Mouse (Mus musculus) forebrain, embryonic 14.5 days (tissue): ENCODE data around the gene Ndrg3. TPM values are rescaled to one million over a fixed set of nuclear protein-coding genes. Genes with fewer than 3 reads are reported as not detected.

ENCODE experiments used
- ATAC-seq: fragments of 200-750 bp; cut with Nextera tagmentation; 2 replicates; pipeline ENCODE4 v1.8.0; 2017; ENCODE audit warnings: mild to moderate bottlenecking, moderate library complexity
- DNase-seq: peaks from one replicate; pipeline ENCODE4 v3.0.0-alpha.2; 2015; ENCODE audit warnings: low spot score
- H3K27ac ChIP-seq: fragments of 300-500 bp; sonication (generic); 2 replicates; pipeline ENCODE4 v1.5.1; 2014; ENCODE audit warnings: low read depth, mild to moderate bottlenecking, control low read depth, low read length, moderate library complexity
- H3K27me3 ChIP-seq: fragments of 300-500 bp; sonication (generic); replicated peaks from 2 replicates; pipeline ENCODE4 v1.6.1; 2014; ENCODE audit warnings: low read length, control low read depth, mixed read lengths; ENCODE audit not compliant: control insufficient read depth, insufficient read depth
- H3K36me3 ChIP-seq: fragments of 300-500 bp; sonication (generic); 2 replicates; pipeline ENCODE4 v1.6.1; 2014; ENCODE audit warnings: low read length, control low read depth; ENCODE audit not compliant: control insufficient read depth, insufficient read depth
- H3K4me1 ChIP-seq: fragments of 300-500 bp; sonication (generic); 2 replicates; pipeline ENCODE4 v1.6.1; 2014; ENCODE audit warnings: antibody characterized with exemption, low read length, control low read depth; ENCODE audit not compliant: control insufficient read depth, insufficient read depth
- H3K4me2 ChIP-seq: fragments of 300-500 bp; sonication (generic); 2 replicates; pipeline ENCODE4 v1.6.1; 2014; ENCODE audit warnings: mild to moderate bottlenecking, control low read depth, low read length
- H3K4me3 ChIP-seq: fragments of 300-500 bp; sonication (generic); 2 replicates; pipeline ENCODE4 v1.5.1; 2014; ENCODE audit warnings: low read depth, low read length, control low read depth
- H3K9ac ChIP-seq: fragments of 300-500 bp; sonication (generic); 2 replicates; pipeline ENCODE4 v1.6.1; 2014; ENCODE audit warnings: mild to moderate bottlenecking, low read length, control low read depth, moderate library complexity
- H3K9me3 ChIP-seq: fragments of 300-500 bp; sonication (generic); replicated peaks from 2 replicates; pipeline ENCODE4 v1.6.1; 2016; ENCODE audit warnings: low read length, control low read depth, mixed read lengths; ENCODE audit not compliant: control insufficient read depth
- WGBS: fragments of 180-500 bp; shearing (Covaris S2); extraction: QIAGEN DNeasy Blood & Tissue Kit; methylation state at CpG from one replicate; pipeline ENCODE4 v1.1.7; 2014; 5-methylcytosine and 5-hydroxymethylcytosine counted together
- polyA plus RNA-seq: library from polyadenylated mRNA; unstranded; fragments of >200 nt; fragmentation: Nextera tagmentation; extraction: Ambion mirVana; gene quantifications from 2 replicates; pipeline ENCODE4 v1.2.1, GENCODE M21; 2014

Ndrg3 gene
- polyA plus RNA-seq, 1 experiment from 2014 or later: 93.6 TPM

DNA sequence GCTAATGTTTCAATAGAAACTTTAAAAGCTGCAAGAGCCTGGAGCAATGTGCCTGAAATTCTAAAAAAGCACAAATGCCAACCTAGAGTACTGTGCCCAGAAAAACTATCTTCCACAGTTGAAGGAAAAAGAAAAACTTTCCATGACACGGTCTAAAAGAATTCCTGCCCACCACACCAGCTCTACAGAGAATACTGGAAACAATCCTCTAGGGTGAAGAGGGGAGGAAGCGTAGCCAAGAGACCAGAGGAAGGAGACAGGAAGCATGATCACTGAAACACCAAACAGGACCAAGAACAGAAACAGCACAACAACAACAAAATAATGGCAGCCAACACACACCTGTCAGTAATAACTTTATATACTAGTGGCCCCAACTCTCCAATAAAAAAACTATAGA lies 11.8 kb downstream of the Ndrg3 start:
- 92% methylated on average over 2 of the region's 2 CpGs for WGBS
- no peak for ATAC-seq
- H3K4me1 ChIP-seq: no peaks in the 10 kb centered on the region
- no peaks in the 10 kb centered on the region for H3K27me3 ChIP-seq
- H3K27ac ChIP-seq: no peak overlapping the region
- no peak overlapping the region for H3K4me3 ChIP-seq
- no peak overlapping the region for H3K9ac ChIP-seq
- H3K36me3 ChIP-seq: no peaks in the 10 kb centered on the region
- H3K4me2 ChIP-seq: no peak overlapping the region
- DNase-seq: no peak
- H3K9me3 ChIP-seq: no peaks in the 10 kb centered on the region

DNA sequence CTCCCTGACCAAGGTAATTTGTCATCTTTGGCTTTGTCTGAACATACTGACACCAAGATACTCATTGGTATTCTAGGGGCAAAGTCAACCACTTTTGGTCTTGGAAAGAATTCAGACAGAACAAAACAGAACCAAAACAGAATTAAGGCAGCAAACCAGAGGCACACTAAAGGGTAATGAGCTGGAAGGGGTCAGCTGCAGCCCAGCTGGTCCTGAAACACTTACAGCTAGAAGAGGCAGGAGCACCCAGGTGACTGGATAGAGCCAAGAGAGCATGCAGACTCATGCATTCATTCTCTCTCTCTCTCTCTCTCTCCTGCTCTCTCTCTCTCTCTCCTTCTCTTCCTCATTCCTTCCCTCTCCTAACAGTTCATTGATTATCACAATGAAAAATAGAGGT lies 15.1 kb downstream of the Ndrg3 start:
- H3K4me3 ChIP-seq: no peak overlapping the region
- H3K4me1 ChIP-seq: no peaks in the 10 kb centered on the region
- no peaks in the 10 kb centered on the region for H3K36me3 ChIP-seq
- no peaks in the 10 kb centered on the region for H3K9me3 ChIP-seq
- ATAC-seq: no peak
- DNase-seq: peak; percentile 23
- H3K27ac ChIP-seq: no peak overlapping the region
- H3K9ac ChIP-seq: no peak overlapping the region
- no peaks in the 10 kb centered on the region for H3K27me3 ChIP-seq
- H3K4me2 ChIP-seq: no peak overlapping the region

DNA sequence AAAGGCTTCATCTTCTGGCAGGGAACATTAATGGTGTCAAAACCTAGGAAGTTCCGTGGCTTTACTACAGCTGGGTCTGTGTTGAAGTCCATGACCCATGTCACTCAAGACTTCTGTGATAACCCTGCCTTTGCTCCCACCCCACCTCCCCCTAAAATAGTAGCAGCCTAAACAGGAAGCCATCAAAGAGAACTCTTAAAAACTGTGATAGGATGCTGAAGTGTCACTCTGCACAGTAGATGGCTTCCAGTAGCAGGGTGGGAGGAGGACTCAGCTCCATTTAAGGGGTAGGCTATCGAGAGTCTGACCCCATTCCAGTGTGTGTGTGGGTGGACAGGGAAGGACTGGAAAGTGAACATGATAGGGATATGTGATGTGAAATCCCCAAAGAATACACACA lies 16.9 kb downstream of the Ndrg3 start:
- DNase-seq (no peak), ATAC-seq (no peak)
- Histone ChIP-seq H3K36me3 (no peaks in the 10 kb centered on the region), H3K27ac (no peak overlapping the region), H3K27me3 (no peaks in the 10 kb centered on the region), H3K9ac (no peak overlapping the region), H3K4me2 (no peak overlapping the region), H3K4me1 (no peaks in the 10 kb centered on the region), H3K9me3 (no peaks in the 10 kb centered on the region), H3K4me3 (no peak overlapping the region)
- 80% methylated on average over 2 of the region's 2 CpGs for WGBS

DNA sequence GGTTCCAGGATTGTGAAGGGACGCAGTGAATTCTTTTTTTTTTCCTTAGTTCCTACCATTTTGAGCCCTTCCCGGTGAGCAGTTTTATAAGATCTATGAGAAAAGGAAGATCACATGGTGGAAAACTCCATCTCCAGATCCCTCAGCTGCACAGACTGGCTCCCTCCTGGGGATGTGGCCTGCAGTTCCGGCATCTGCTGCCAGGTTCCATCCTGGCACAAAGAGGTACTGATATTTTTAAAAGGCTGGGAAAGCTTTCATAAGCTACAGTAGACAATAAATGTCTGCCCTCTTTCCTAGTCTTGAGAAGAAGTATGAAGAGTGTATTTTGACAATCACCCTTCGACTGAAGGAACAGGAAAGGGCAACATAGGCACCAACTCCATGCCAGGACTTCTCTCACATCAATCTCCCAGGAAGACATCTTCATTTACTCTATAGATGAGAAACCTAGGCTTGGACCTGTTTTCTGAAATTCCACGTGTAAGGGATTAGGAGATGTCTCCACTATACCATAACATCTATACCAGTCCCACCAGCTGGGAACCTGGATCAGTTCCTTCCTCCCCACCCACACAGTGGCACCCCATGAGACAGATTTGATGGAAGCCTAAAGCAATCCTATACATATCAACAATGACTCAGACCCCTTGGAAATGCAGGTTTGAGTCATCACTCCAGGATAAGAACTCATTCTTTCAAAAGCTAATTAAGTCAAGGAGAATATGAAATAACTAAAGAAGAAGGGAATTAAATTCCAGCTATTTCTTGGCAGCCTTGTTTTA lies 18.3 kb downstream of the Ndrg3 start:
- Histone ChIP-seq H3K36me3 (peaks cover under 1% of the 10 kb centered on the region; the same call in 1 of the 2 replicates), H3K9ac (no peak overlapping the region), H3K27ac (no peak overlapping the region), H3K27me3 (no peaks in the 10 kb centered on the region), H3K9me3 (no peaks in the 10 kb centered on the region), H3K4me1 (no peaks in the 10 kb centered on the region), H3K4me2 (no peak overlapping the region), H3K4me3 (no peak overlapping the region)
- no peak for DNase-seq
- WGBS: 87% methylated on average over 5 of the region's 5 CpGs
- ATAC-seq: no peak

DNA sequence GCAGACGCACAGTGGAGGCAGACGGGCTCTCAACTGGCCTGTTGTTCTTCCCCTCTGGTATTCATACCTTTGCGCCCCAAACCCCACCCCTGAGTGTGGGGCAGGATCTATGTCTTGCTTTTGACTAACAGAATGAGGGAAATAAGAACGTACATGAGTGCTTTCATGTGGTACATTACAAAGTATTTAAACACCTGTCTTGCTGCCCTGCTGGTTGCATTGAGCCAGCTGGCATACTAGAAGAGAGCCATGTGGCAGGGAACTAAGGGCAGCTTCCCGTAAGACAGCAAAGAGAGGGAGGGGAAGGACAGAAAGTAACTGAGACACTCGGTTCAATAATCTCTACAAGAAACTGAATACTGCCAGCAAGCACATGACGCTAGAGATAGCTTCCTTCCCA lies 21.6 kb downstream of the Ndrg3 start:
- no peaks in the 10 kb centered on the region for H3K4me1 ChIP-seq
- peaks cover 5% of the 10 kb centered on the region; the same call in 1 of the 2 replicates for H3K36me3 ChIP-seq
- no peak overlapping the region for H3K27ac ChIP-seq
- H3K4me3 ChIP-seq: no peak overlapping the region
- no peaks in the 10 kb centered on the region for H3K9me3 ChIP-seq
- no peaks in the 10 kb centered on the region for H3K27me3 ChIP-seq
- no peak for ATAC-seq
- no peak overlapping the region for H3K9ac ChIP-seq
- no peak for DNase-seq
- H3K4me2 ChIP-seq: no peak overlapping the region
- 80% methylated on average over 7 of the region's 7 CpGs for WGBS

DNA sequence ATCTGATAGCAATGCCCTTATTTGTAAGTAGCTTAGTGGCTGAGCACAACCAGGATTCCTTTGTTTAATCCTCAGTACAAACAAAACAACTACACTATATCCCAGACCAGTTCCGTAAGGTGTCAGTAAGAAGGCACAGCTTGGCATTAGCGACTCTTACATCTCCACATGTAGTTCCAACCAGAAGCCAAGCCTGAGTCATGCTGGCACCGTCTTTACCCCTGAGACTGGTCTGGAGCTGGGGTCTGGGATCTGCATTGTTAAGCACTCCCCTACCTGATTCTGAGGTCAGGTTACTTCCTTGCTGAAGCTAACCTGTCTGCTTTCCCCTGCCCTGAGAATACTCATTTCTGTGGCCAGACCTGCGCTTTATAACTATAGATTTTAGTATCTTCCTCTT lies 23.4 kb downstream of the Ndrg3 start:
- H3K9ac ChIP-seq: no peak overlapping the region
- H3K4me3 ChIP-seq: no peak overlapping the region
- DNase-seq: no peak
- H3K4me2 ChIP-seq: no peak overlapping the region
- no peaks in the 10 kb centered on the region for H3K27me3 ChIP-seq
- peaks cover 5% of the 10 kb centered on the region; the same call in 1 of the 2 replicates for H3K36me3 ChIP-seq
- 84% methylated on average over 4 of the region's 4 CpGs for WGBS
- no peaks in the 10 kb centered on the region for H3K4me1 ChIP-seq
- H3K27ac ChIP-seq: no peak overlapping the region
- no peaks in the 10 kb centered on the region for H3K9me3 ChIP-seq
- no peak for ATAC-seq

DNA sequence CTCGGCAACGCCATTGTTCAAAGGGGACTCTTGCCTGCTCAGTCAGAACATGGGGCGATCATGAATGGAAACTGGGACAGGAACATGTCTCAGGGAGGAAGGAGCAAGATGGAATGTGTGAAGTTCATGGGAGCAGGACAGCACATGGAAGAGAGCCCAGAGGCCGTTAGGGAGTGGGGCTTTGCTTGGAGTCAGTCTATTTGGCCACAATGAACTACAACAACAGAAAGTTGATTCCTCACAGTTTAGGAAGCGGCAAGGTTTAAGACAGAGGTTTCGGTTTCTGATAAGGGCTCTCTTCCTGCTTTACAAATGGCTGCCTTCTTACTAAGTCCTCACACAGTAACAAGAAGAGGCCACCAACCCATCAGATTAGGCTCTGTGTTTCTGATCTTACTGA lies 24.5 kb downstream of the Ndrg3 start:
- Histone ChIP-seq H3K36me3 (peaks cover 5% of the 10 kb centered on the region; the same call in 1 of the 2 replicates), H3K9ac (no peak overlapping the region), H3K27ac (no peak overlapping the region), H3K9me3 (no peaks in the 10 kb centered on the region), H3K4me1 (no peaks in the 10 kb centered on the region), H3K4me2 (no peak overlapping the region), H3K4me3 (no peak overlapping the region), H3K27me3 (no peaks in the 10 kb centered on the region)
- WGBS: 83% methylated on average over 6 of the region's 6 CpGs
- ATAC-seq (no peak), DNase-seq (no peak)

DNA sequence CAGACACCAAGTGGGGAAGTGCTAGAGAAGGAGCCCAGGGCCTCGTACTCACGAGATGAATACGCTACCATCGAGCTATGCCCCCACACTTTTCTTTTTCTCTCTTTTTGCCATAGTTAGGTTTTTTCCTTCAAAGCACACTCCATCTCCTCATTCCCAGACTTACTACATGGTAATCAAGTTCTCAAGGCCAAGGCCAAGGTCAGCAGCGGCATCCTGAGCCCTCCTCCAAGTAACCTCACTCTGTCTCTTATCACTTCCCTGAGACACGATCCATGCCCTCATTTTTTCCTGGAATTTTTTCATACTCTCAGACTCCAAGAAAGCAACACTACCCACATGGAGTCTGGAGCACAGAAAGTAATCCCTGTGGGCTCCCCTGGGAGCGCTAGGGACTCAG lies 28.0 kb downstream of the Ndrg3 start:
- no peak for ATAC-seq
- peaks cover 5% of the 10 kb centered on the region; the same call in 1 of the 2 replicates for H3K36me3 ChIP-seq
- H3K9ac ChIP-seq: no peak overlapping the region
- no peak overlapping the region for H3K4me3 ChIP-seq
- 96% methylated on average over 7 of the region's 7 CpGs for WGBS
- no peaks in the 10 kb centered on the region for H3K9me3 ChIP-seq
- no peaks in the 10 kb centered on the region for H3K4me1 ChIP-seq
- no peak overlapping the region for H3K27ac ChIP-seq
- no peaks in the 10 kb centered on the region for H3K27me3 ChIP-seq
- no peak for DNase-seq
- no peak overlapping the region for H3K4me2 ChIP-seq

DNA sequence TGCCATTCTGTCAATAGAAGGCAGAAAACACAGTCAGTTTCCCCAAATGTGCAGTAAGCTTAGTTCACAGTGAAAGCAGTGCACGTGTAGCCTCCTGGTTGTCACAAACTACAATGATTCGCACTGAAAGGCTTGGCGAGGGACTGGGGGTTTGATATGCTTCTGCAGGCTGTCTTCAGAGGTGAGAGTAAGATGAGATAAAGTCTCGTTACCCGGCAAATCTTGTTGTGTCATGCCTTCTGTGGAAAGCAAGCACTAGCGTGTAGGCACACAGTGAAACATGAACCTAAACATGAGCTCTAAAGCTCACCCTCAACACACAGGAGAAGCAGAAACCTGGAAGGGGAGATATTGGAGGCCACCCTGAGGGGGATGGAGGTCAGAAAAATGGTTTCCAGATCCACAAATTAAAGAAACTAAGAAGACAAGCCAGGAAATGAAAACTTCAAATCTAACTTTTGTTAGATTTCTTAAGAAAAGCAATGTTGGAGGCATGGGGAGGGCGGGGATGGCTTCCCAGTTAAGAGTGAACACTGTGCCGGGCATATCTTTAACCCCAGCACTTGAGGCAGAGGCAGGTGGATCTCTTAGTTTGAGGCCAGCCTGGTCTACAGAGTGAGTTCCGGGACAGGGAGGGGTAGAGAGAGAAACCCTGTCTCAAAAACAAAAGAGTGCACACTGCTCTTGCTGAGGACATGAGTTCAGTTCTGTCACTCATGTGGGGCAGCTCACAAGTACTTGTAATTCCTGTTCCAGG lies 33.2 kb downstream of the Ndrg3 start:
- H3K9ac ChIP-seq: no peak overlapping the region
- no peaks in the 10 kb centered on the region for H3K27me3 ChIP-seq
- H3K4me1 ChIP-seq: no peaks in the 10 kb centered on the region
- no peak for ATAC-seq
- H3K4me2 ChIP-seq: no peak overlapping the region
- DNase-seq: no peak
- 89% methylated on average over 9 of the region's 9 CpGs for WGBS
- no peaks in the 10 kb centered on the region for H3K9me3 ChIP-seq
- H3K4me3 ChIP-seq: no peak overlapping the region
- H3K27ac ChIP-seq: no peak overlapping the region
- H3K36me3 ChIP-seq: peaks cover 2% of the 10 kb centered on the region; the same call in 1 of the 2 replicates
